Mouse (Mus musculus) brain, embryonic 14.5 days (tissue): ENCODE results near the gene Sgms2. TPM values are rescaled to one million over a fixed set of nuclear protein-coding genes. Genes with fewer than 3 reads are reported as not detected.
A peak's percentile ranks its signal among the peaks of the same experiment; 100 is the strongest.

ENCODE experiments used
- DNase-seq: peaks from one replicate; pipeline ENCODE4 v3.0.0-alpha.2; 2011; ENCODE audit warnings: low read depth
- CTCF ChIP-seq: fragments of 200-500 bp; IDR thresholded peaks from 2 replicates; pipeline ENCODE4 v1.5.1; 2012; ENCODE audit warnings: inconsistent platforms, mild to moderate bottlenecking, moderate library complexity, borderline replicate concordance; ENCODE audit not compliant: insufficient read depth, insufficient read length; ENCODE audit errors: extremely low read depth
- POLR2A ChIP-seq: fragments of 200-500 bp; IDR thresholded peaks from 2 replicates; pipeline ENCODE4 v1.6.1; 2012; ENCODE audit warnings: mild to moderate bottlenecking, inconsistent platforms, borderline replicate concordance; ENCODE audit not compliant: poor library complexity, insufficient read depth, insufficient read length, severe bottlenecking; ENCODE audit errors: extremely low read depth
- polyA plus RNA-seq: library from polyadenylated mRNA; depleted of rRNA; stranded (reverse); fragments of >200 nt; gene quantifications from 2 replicates; pipeline ENCODE4 v1.2.3, GENCODE M21; 2012; rRNA removed

The Sgms2 gene
- polyA plus RNA-seq, 1 experiment = 3.3 TPM

GRCm38 (mm10) chr3:131296893-131297292 is 194.3 kb downstream of the Sgms2 start:
- no peak for DNase-seq
- no peak for TF ChIP-seq CTCF
- TF ChIP-seq POLR2A = no peak

- TF ChIP-seq POLR2A (no peak), CTCF (no peak)
- no peak for DNase-seq
Observed at GRCm38 (mm10) chr3:131295513-131296200, 195.6 kb downstream of the Sgms2 start.

- TF ChIP-seq POLR2A = no peak
- no peak for DNase-seq
Observed at GRCm38 (mm10) chr3:131294503-131294902, 196.7 kb downstream of the Sgms2 start.

- TF ChIP-seq CTCF (no peak), POLR2A (no peak)
- DNase-seq = no peak
Observed at GRCm38 (mm10) chr3:131292959-131293358, 198.3 kb downstream of the Sgms2 start.

GRCm38 (mm10) chr3:131292349-131292748 is 198.9 kb downstream of the Sgms2 start:
- TF ChIP-seq POLR2A (no peak), CTCF (no peak)
- DNase-seq = no peak

- TF ChIP-seq CTCF = no peak
- no peak for TF ChIP-seq POLR2A
- DNase-seq = no peak
Observed at GRCm38 (mm10) chr3:131291890-131292289, 199.3 kb downstream of the Sgms2 start.

GRCm38 (mm10) chr3:131274151-131274550 is 217.1 kb downstream of the Sgms2 start:
- no peak for DNase-seq
- no peak for TF ChIP-seq POLR2A
- TF ChIP-seq CTCF = no peak

- no peak for DNase-seq
- TF ChIP-seq POLR2A (no peak), CTCF (no peak)
Observed at GRCm38 (mm10) chr3:131272374-131273100, 218.7 kb downstream of the Sgms2 start.

GRCm38 (mm10) chr3:131271559-131272373 is 219.4 kb downstream of the Sgms2 start, which contains the start of gene Hadh:
Gene Hadh (minus strand): TSS chr3:131272101.
- peak; percentile 94 for DNase-seq
- TF ChIP-seq POLR2A = peak; percentile 19; the same call in 1 of the 2 replicates
- no peak for TF ChIP-seq CTCF

GRCm38 (mm10) chr3:131271157-131271556 is 220.1 kb downstream of the Sgms2 start:
- DNase-seq = peak; percentile 35
- TF ChIP-seq POLR2A = no peak
- TF ChIP-seq CTCF = peak; percentile 19; the same call in 1 of the 2 replicates

GRCm38 (mm10) chr3:131270381-131270780 is 220.8 kb downstream of the Sgms2 start:
- TF ChIP-seq POLR2A (no peak), CTCF (no peak)
- DNase-seq = peak; percentile 23

Other genes with a start within 250 kb of the Sgms2 start
- gene Hadh, start 219.3 kb downstream of the Sgms2 start, polyA plus RNA-seq = 29.4 and 32.0 TPM in 2 replicates
- gene Cyp2u1, start 188.2 kb downstream of the Sgms2 start, polyA plus RNA-seq = 3.5 and 3.7 TPM in 2 replicates
- 95.7 and 98.5 TPM in 2 replicates for gene Papss1, start 73.4 kb upstream of the Sgms2 start, polyA plus RNA-seq